Mouse (Mus musculus): ENCODE data around the gene Gm815. TPM values are rescaled to one million over a fixed set of nuclear protein-coding genes. Genes with fewer than 3 reads are reported as not detected.

Gm815 gene
- total RNA-seq (2021): not detected

DNA sequence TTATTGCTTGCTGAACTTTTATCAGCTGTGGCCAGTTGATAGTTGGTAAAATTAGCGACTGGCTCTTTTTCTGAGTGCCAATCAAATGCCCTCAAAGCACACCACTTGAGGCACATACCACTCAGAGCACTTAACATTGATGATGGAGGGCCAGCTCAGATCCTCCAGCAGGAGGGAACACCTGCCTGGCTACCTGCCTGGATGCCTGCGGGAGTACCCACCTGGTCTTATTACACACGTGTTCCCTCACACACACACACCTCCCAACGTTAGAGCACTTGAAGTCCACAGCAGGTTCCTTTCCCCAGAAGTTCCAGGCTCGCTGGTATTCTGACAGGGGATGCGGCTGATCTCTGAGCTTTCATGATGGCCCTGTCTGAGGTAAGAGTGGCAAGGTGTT, at the start of gene Gm815:
Gm815 (plus strand) TSS at position 266 of the 400 bp plus-strand sequence.
- intact Hi-C loops (cut with DNase I): loop anchor here (5.0 kb wide), 1 partner anchor 332 kb away; the partner anchor contains the start of gene Vldlr
- DNase-seq: no peak

DNA sequence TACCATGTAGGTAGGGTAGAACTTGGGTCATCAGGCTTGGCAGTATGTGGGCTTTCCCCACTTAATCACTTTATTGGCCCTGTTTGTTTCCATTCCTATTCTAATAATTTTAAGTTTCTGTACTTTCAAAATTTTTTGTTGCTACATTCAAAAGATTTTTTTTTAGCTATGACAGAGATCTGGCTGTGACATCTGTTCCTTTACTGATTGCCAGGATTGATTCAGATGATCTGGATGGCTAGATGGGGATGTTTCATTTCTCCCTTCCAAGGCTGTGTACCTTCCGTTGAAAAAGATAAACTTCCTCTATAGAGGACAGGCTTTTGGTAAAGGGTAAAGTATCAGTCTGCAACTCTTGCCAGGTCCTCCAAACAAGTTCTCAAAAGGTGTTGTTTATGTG, 48.1 kb upstream of the Gm815 start:
- DNase-seq: no peak
- intact Hi-C loops (cut with DNase I): no loop called here

DNA sequence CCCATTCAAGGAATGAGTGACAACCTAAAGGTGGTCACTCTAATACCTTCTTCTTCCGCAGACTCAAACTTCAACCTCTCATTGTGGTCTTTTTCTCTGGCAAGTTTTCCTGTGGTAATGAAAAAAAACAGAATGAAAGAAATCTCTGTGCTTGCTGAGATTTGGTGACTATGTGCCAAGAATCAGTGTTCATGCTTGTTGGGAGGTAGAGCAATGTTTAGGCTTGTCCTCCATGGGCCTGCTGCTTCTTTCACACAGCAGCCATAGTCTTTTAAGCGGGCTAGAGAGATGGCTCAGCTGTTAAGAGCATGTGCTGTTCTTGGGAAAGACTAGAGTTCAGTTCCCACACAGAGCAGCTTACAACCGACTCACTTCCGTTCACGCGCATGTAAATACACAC, 41.8 kb upstream of the Gm815 start:
- DNase-seq: no peak
- intact Hi-C loops (cut with DNase I): no loop called here

DNA sequence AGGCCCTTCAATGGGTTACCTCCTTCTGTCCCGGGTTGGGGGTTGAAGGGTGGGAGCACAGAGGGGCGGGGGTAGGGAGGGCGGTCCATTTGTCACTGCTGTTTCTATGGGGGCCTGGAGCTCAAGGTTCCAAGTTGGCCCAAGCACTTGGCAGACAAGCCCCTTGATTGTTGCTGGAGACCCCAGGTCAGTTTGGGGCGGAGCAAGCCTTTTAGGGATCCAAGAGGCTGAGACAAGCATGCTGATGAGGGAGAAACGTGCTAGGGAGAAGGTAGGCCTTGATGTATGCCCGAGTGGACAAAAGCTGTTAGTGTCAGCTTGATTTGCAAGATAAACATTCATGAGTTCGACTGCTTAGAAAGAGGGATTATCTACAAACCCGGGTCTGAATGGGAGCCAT, 40.9 kb upstream of the Gm815 start:
- DNase-seq: peak; percentile 61
- intact Hi-C loops (cut with DNase I): no loop called here

DNA sequence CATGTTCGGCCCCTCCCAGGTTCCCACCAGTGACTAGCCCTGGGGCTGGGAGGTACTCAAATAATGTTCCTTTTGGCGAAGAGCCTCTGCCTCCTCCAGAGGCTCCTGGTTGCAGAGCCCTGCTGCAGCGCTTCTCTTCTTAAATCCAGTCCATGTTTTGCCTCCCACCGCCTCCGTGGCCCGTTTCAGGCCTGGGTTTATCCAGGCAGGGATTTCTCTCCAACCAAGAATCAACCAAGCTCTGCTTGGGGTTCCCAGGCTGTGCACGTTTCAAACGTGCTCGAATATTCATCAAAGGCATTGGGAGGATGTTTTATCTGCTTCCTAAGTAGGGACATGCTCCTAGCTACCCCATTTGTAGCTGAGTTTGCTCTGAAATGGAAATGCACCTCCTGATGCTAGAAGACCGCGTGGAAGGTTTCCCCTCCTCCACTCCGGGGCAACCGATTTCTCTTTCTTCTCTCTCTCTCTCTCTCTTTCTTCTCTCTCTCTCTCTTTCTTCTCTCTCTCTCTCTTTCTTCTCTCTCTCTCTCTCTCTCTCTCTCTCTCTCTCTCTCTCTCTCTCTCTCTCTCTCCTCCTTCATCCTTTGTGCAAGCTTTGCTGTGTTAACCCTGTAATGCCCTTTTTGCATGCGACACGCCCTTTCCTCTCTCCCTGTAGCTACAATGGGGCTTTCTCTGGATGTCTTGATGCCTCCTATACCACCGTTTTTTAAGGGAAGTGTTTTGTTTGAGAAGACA, 40.2 kb upstream of the Gm815 start:
- DNase-seq: peak; percentile 87
- intact Hi-C loops (cut with DNase I): no loop called here

DNA sequence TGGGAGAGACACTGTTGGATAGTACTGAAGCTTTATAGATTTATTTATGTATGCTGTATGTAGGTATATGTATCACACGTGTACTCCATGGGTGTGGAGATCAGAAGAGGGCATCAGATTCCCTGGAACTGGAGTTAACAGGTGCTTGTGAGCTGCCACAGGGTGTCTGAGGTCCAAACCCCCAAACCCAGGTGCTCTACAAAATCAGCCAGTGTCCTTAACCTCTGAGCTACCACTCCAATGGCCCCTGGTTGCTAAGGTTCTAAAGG, 39.7 kb upstream of the Gm815 start:
- intact Hi-C loops (cut with DNase I): no loop called here

DNA sequence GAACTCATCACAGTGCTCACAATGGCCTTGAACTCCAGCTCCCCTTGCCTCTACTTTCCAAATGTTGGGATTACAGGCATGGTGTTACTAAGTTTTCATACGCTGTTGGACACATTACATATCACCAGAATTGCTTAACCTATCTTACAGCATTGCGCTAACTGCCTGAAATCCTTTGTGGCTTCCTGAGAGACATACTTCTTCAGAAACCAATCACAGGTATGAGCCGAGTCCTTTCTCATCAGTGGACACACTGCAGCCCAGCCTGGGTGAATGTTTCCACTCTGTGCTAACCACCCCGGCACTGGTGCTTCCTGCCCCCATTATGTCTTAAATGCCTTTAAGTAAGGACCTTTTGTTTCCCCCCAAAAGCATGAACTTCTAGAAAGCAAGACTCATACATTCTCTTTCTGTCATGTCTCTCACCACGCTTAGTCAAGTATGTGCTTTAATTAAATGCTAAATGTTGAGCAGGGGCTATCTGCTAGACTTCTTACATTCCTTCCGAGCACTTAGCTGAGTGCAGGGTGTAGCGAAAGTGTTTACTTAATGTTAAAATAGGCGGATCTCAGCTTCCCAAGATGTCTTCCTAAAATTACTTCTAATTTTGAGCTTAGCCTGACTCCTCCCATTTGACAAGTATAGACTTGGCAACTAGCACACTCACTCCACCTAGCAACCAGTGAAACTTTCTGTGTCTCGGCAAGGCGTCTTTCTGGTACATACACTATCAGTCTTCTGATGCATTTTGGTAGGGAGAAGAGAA, 34.5 kb upstream of the Gm815 start:
- intact Hi-C loops (cut with DNase I): no loop called here
- DNase-seq: no peak

More for the DNA sequence above, 39.7 kb upstream of the Gm815 start:
- no peak for DNase-seq

DNA sequence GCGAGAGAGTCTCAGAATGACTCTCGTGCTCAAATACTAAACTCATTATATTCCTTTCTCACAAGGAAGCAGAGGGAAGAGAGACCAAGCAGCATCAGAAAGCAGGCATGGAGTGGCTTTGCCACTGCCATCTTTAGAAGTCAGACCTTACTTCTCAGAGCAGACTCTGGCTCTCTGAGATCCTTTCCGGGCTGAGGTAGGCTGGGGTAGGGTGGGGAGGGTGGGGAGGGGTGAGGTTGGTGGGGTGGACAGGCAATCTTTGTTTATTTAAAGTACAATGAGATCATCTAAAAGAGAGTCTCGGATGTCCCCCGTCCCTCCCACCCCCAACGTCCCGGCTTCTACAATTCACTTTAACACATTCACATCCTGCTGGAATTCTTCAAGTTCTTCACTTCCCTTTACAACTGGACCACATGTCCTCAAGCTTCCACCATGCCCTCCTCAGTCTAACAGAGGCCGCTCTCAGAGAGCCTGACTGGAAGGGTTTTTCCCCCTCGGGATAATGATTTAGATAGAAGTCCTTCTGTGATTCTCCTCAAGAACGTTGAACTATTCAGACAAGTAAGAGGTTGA, 33.3 kb upstream of the Gm815 start:
- no peak for DNase-seq
- intact Hi-C loops (cut with DNase I): no loop called here

DNA sequence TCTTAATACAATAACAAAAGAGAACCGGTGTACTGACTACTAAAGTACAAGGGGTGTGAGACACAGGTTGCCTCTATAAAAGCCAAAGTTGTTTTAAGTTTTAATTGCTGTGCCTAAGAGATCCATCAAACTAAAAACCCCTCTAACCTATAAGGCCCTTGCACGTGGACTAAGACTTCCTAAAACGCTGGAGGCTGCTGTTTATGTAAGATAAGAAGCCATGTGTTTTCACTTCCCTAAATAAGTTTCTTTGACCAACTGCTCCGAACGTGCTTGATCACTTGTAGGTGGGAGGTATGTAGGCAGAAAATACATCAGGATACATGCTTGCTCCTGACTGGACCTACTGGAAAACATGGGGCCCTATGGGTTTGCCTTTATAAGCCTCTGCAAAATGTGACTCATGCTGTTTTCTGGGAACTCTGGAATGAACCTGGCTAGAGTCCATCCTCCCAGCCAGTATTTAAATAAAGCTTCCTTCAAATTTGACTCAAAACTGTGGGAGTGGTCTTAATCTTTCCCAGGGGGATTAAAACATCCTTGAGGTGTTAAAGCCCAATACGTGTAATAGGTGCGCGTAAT, 31.9 kb upstream of the Gm815 start:
- intact Hi-C loops (cut with DNase I): no loop called here
- DNase-seq: no peak

DNA sequence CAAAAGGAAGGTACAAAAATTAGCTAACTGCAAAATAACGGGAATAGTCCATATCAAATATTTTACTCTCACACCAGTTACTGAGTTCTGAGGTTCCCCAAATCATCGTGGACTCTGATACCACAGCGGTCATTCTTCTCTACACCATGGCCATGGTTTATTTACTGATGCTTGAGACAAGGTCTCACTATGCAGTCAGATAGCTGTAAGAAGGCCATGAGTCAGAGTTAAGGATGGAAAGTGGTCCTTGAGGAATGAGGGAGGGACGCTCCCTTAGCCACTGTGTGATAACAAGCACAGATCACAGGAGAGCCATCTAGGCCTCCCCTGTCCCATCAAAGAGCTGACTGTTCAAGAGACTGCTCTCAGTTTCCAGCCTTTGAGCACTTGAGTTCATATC, 31.0 kb upstream of the Gm815 start:
- DNase-seq: no peak
- intact Hi-C loops (cut with DNase I): no loop called here

DNA sequence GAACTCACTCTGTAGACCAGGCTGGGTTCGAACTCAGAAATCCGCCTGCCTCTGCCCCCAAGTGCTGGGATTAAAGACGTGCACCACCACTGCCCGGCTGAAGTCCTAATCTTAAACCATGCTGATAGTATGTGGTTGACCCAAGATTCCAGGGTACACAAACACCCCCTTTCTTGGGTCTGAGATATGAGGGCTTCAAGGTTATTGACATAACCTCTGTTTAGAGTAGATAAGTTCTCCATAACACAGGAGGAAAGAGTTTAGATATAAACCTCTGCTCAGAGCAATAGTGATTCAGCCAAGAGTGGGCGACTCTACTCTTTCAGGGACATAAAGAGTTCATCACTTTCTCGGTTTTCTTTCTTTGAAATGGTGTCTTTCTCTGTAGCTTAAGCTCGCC, 30.5 kb upstream of the Gm815 start:
- intact Hi-C loops (cut with DNase I): no loop called here
- DNase-seq: no peak

DNA sequence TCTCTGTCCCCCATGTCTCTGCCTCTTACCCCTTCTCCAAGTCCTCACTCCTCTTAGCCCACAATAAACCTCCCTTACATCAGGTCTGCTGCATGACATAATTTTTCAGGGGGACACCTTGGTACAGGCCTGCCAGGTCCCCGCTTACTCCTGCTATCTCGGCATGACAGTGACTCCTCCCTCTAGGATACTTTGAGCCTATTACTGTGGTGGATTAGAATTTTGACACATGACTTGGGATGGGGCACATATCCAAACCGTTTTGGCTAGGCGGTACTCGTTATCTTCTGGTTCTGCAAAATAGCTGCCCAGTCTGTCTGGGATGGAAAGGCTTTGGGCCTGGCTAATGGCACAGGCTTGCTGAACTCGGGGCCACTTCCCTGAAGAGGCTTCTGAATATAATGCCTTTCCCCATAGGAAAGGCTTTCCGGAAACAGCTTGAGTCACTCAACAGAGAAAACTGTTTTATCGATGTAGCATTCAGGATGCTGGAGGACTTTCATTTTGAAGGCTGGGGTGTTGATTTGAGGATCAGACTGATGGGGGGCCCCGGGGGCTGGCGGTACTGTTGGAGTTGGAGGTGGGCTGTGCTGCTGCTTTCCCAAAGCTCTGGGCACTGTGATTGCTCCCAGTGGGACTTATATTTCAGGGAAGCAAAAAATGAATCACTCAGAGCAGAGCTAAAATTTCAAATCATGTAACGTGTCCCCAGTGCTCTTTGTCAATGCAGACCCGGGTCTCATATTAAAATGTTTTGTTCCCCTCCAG, 27.1 kb upstream of the Gm815 start:
- DNase-seq: no peak
- intact Hi-C loops (cut with DNase I): no loop called here

DNA sequence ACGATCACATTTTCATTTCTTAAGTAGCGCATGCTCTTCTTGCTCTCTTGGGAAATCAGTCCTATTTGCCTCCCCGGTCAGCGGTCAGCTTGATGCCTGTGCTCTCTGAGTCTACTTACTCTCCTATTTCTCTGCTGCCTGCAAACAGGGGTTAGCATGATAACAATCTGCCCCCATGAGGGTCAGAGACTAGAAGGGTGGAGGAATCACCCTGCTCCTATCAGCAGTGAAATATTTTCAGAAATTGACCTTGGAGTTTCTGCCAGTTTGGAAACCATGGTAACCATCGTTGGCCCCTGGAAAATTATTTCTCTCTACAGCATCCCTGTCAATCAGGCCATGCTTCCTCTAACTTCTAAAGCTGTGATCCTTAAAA, 26.5 kb upstream of the Gm815 start:
- DNase-seq: no peak
- intact Hi-C loops (cut with DNase I): no loop called here

DNA sequence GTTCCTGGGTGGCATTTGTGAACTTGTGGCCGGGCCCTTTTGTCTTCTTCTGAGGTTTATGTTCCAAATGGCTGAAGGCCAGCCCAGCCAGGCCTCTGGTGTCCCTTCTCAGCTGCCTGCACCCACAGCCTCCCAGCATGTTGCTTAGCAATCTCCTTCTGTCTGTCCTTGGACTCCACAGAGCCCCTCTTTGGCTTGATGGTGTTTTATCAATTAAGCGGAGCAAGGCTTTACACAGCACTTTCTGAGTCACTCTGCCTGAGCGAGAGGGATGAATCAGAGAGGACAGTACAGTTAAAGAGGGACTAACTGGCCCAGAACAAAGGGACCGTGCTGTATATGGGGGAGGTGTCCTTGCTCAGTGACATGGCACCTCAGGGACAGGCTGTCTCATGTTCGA, 22.0 kb upstream of the Gm815 start:
- intact Hi-C loops (cut with DNase I): no loop called here
- peak; percentile 65 for DNase-seq

DNA sequence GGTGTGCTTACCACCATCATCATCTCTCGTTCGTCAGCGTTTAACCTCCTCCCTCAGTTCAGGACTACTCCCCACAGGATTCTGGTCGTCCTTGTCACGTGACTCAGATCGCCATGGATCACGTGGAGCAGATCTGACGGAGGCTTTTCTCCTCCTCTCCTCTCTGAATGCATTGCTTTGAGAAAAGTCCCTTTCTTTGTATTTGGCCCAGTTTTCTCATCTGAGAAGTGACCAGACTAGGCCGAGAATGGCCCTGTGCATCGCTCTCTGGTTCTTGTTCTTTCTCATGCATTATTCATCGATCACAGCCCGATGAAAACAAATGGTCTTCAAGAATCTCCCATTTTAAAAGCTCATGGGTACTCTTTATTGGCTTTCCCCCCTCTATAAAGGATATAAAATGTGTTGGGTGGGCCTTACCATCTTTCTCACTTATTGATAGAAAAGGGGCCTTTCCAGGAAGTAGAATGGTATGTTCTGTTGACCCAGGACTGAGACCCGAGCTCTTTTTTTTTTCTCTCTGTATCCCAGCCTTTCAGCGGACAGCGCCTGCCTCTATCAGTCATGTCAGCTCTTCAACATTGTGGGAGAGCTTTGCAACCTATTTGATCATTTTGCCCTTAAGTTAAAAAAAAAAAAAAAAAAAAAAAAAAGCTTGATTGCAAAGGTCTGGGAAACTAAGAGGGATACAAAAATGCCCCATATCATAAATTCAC, 20.5 kb upstream of the Gm815 start:
- intact Hi-C loops (cut with DNase I): no loop called here
- no peak for DNase-seq

DNA sequence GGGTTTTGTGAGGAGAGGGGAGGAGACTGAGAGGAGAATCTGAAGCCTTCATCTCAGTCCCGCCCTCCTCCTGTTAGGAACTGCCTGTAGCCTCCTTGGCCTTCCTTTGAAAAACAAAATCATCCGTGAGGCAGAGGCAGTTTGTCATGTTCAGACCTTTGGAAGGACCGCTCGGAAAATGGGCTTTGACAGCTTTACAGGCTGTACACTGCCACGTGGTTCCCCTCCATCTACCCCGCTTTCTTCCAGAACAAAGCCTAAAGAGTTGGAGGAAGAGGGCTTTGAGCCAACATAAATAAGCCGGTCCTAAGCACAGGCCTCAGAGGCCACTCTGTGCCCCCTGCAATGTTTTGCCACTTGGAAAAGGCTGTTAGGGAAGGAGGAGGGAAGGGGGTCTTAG, 19.9 kb upstream of the Gm815 start:
- intact Hi-C loops (cut with DNase I): no loop called here
- no peak for DNase-seq

DNA sequence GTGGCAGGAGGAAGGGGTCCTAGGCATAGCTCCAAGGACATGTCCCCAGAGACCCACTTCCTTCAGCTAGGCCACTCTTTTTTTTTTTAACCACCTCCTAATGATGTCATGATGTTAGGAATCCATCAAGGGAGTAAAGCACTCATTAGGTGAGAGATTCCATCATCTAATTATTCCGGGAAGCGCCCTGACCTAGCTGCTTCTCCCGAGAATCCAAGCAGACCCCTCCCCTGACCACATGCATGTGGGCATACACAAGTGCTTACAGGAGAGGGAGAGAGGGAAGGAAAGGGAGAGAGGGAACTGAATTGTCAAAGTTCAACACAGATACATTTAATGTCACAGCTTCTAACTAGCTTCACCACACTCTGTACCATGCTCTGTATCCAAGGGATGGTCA, 16.1 kb upstream of the Gm815 start:
- intact Hi-C loops (cut with DNase I): no loop called here
- DNase-seq: no peak

DNA sequence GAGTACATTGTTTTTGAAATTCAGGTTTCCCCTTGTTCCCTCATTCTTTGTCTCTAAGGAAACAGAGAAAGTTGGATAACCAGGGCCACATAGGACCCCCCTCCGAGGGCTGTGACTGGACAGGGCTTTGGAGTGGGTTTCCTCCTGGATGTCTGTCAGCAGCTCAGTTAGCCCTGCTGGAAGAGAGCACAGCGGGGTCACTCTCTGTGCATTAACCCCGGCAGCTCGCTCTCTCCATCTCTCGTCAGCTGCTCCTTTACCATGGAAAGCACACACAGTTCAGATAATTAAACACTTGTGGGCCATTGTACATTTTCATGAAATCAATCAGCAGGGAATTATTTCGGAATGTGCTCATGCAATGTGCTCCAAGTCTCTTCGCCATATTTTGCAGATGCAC, 15.4 kb upstream of the Gm815 start:
- intact Hi-C loops (cut with DNase I): no loop called here
- DNase-seq: no peak

DNA sequence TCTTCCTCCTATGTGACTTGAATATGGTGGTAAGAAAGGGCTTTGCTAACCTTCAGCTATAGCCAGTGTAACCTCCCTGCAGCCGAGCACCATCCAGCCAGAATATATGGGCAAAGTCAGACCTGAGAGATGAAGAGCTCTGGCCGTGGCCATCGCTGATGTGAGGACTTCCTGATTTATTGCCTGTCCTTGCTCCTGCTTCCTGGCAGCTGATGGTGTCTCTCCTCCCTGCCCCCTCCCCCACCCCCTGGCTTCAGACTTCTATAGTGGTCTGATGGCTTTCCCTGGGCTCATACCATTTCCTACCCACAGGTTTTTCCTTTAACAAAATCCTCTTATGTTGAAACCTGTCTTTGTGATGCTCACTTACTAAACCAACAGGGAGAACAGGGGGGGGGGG, 14.6 kb upstream of the Gm815 start:
- intact Hi-C loops (cut with DNase I): no loop called here
- DNase-seq: no peak

DNA sequence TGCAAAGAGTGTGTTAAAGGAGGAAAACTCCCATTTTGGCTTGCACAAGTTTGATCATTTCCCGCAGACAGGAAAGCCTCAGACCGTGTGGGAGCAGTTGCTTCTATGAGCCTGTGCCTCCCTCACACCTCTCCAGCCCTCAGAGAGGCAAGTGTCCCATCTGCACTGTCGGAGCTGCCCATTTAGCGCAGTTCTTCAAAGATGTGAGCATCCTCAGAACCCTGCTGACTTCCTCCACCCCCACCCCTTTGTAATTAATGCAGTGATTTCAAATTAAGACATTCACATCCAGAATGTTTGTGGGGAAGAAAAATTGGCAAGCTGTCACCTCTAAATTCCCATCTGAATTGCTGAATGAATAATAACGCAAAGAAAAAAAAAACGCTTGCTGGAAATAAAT, 12.8 kb upstream of the Gm815 start:
- intact Hi-C loops (cut with DNase I): no loop called here
- no peak for DNase-seq

DNA sequence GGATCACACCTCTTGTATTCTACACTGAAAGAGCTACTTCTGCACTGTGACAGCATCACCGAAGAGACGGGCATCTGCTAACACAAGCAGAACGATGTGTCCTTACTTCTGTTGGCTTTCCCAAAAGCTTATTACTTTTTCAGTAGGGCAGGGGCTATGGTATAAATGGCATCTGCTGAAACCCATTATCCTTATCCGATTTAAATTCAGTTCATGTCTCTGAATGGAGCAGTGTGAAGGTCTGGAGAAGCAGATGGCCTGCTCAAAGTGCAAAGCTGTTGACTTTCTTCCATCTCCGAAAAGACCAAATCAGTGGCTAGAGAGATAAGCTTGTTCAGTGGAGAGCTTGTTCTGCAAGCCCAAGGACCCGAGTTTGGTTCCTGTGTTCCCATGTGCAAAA, 10.1 kb upstream of the Gm815 start:
- intact Hi-C loops (cut with DNase I): no loop called here
- DNase-seq: no peak
